9 mouse cellular contexts compared by ENCODE assay signal in the genomic region with DNA sequence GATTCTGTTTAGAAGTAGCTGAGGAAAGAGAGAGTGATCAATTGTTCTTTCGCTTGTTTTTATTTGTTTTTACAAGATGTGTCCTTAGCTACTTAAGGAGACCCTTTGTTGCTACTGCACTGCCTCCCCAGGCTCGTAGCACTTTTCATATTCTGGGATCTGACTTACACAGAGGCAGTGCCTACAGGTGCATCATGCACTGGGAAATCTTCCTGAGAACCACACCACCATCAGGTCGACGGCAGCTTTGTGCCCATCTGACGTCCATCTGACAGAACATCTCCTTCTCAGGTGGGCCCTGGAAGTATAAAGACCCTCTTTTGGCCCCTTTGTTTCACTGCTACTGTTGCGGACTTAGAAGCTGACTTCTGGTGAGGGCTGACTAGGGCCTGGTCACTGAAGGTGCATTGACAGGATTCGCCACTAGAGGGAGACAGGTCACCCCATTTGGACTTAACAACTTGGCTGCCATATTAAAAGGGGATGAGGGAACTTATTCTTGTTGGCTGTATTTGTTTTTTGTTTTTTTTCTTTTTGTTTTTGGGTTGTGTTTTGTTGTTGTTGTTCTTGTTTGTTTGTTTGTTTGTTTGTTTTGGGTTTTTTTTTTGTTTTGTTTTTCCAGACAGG. TPM values are rescaled to one million over a fixed set of nuclear protein-coding genes. Genes with fewer than 3 reads are reported as not detected.
A peak's percentile ranks its signal among the peaks of the same experiment; 100 is the strongest.
DNase-seq lines count a peak whose midpoint lies in the region; ATAC-seq and TF ChIP-seq lines count a peak whose summit lies in the region.
"Had no signal": no experiment of that assay in that cellular context is flagged by ENCODE, and none has a peak within 500 bp of the region (broad histone marks: within the 10 kb centered on the region; RNA-seq: fewer than 3 reads in every experiment).

No protein-coding gene starts in this region.

- TF ChIP-seq CTCF in Patski (IDR thresholded peaks at IDR 0.05), result peak; percentile 80

- POLR2A ChIA-PET in Patski (lab: Charles Lee), result interaction anchor here (0.7 to 1.5 kb wide), 3 partner anchors 16 to 135 kb away, joined by 3 read pairs; a partner anchor contains a TSS

- no peaks in the 10 kb centered on the region for H3K9me3 ChIP-seq in forebrain, embryonic 16.5 days (ENCODE audit: control insufficient read depth, low read length)
- H3K9me3 ChIP-seq: neural tube, embryonic 12.5 days had no signal

- CTCF ChIA-PET in Patski (lab: Charles Lee), result interaction anchor here (0.6 to 1.5 kb wide), 8 partner anchors 11 to 77 kb away, joined by 3 to 6 read pairs (median 3); no protein-coding TSS in a partner anchor

- 28% methylated on average over 7 of the region's 7 CpGs for WGBS in forebrain, embryonic 16.5 days

- H3K9ac ChIP-seq in forebrain, embryonic 16.5 days (replicated peaks; ENCODE audit: low read depth, low read length), result no peak overlapping the region
- H3K9ac ChIP-seq: neural tube, embryonic 12.5 days had no signal

- DNase-seq in Patski (ENCODE audit: low read depth, low spot score), result no peak
- peak; percentile 69 for DNase-seq in cerebellum, adult 11-12 months
- peak; percentile 80 to 86 for DNase-seq in layer of hippocampus, postnatal 14 days (ENCODE audit: low spot score in 2 of 2)
- peak; percentile 67 to 90 for DNase-seq in lung, postnatal 4 days
- peak; percentile 89 to 90 for DNase-seq in right cerebral cortex, adult 2 months (ENCODE audit: low spot score in 2 of 2)
- DNase-seq in urinary bladder, postnatal 36 days (ENCODE audit: low spot score in 2 of 2), result peak; percentile 78

- no peak overlapping the region for H3K27ac ChIP-seq in forebrain, embryonic 16.5 days (ENCODE audit: low read length)
- H3K27ac ChIP-seq: neural tube, embryonic 12.5 days had no signal

- no peaks in the 10 kb centered on the region for H3K27me3 ChIP-seq in Patski
- H3K27me3 ChIP-seq in forebrain, embryonic 16.5 days (replicated peaks; ENCODE audit: control insufficient read depth, insufficient read depth, low read length), result no peaks in the 10 kb centered on the region
- H3K27me3 ChIP-seq: neural tube, embryonic 12.5 days had no signal

- no peak for ATAC-seq in Patski
- ATAC-seq in forebrain, embryonic 16.5 days, result peak; percentile 69
- ATAC-seq in hematopoietic stem cell, adult 5-6 weeks (replicated peaks in 1 of 2; ENCODE audit: insufficient read depth in 1 of 2, low FRiP score in 2 of 2, low TSS enrichment in 1 of 2, low read depth in 1 of 2, poor library complexity in 2 of 2, severe bottlenecking in 2 of 2), result peak; percentile 81 to 93

- no peak overlapping the region for H3K4me3 ChIP-seq in forebrain, embryonic 16.5 days (replicated peaks; ENCODE audit: low read length)
- H3K4me3 ChIP-seq: neural tube, embryonic 12.5 days had no signal

- no peaks in the 10 kb centered on the region for H3K36me3 ChIP-seq in forebrain, embryonic 16.5 days (ENCODE audit: control insufficient read depth, insufficient read depth)

- in situ Hi-C loops in Patski (cut with MboI; ENCODE audit: low pct_unique_long_range_greater_than_20kb), result loop anchor here (5.0 kb wide), 2 partner anchors 45 to 75 kb away; no protein-coding TSS in a partner anchor

- no peaks in the 10 kb centered on the region for H3K4me1 ChIP-seq in forebrain, embryonic 16.5 days (replicated peaks; ENCODE audit: control insufficient read depth, insufficient read depth, low read length)
- H3K4me1 ChIP-seq: neural tube, embryonic 12.5 days had no signal

- no peak overlapping the region for H3K4me2 ChIP-seq in forebrain, embryonic 16.5 days (ENCODE audit: low read length)
- H3K4me2 ChIP-seq: neural tube, embryonic 12.5 days had no signal

RNA-seq across cellular contexts. Expression of a gene that starts 27.2 kb away (rescaled TPM):
- polyA plus RNA-seq in Patski (2021), result 60.6 TPM
- 55.9 and 56.1 TPM in 2 replicates for polyA plus RNA-seq in forebrain, embryonic 16.5 days (2015; fragmentation: Nextera tagmentation; extraction: Ambion mirVana)
- 46.4 and 55.3 TPM in 2 replicates for total RNA-seq in hematopoietic stem cell, adult 5-6 weeks (2017)
- 10 to 100 TPM; 59.9 to 66.3 TPM for total RNA-seq in layer of hippocampus, postnatal 14 days (2021)

RNA-seq across cellular contexts. Expression of a gene that starts 34.6 kb away (rescaled TPM):
- 31.3 TPM for polyA plus RNA-seq in Patski (2021)
- 118 and 124 TPM in 2 replicates for polyA plus RNA-seq in forebrain, embryonic 16.5 days (2015; fragmentation: Nextera tagmentation; extraction: Ambion mirVana)
- 7.1 and 7.5 TPM in 2 replicates for total RNA-seq in hematopoietic stem cell, adult 5-6 weeks (2017)
- 10 to 100 TPM; 82.4 to 87.0 TPM for total RNA-seq in layer of hippocampus, postnatal 14 days (2021)
